Mouse (Mus musculus) liver (tissue): ENCODE results near the gene Adcy2.

Experiments used
- DNase-seq: peaks from one replicate; pipeline ENCODE4 v3.0.0-alpha.2; 2020; ENCODE audit warnings: mixed read lengths

The Adcy2 gene

DNA sequence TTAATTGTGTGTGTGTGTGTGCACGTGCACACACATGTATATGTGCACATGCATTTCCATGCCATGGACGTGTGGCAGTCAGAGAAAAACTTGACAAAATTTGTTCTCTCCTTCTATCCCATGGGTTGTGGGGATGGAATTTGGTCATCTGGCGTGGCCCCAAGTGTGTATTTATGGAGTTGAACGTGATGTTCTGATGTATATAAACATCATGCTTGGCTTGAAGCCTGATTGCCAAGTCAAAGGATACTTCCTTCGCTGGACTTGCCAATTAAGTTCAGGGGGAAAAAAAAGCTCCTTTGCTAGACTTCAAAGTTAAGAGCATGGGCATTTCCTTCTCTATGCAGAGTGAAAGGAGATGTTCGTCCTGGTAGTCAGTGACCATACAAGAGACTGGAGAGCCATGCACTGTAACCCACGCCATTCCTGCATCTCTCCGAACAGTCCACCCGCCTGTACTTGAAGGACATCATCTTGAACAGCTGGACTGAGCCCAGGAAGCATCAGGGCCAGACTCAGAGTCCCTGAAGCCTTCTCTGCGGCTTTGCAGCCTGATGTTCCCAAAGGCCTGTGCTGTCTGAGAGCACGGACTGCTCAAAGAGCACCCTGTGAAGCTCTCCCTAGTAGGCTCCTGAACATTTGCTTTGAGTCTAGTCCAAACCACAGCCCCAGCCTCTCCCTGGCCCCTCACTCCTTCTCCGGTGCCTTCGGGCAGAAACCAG is 178.3 kb downstream of the Adcy2 start:
- DNase-seq, result no peak

DNA sequence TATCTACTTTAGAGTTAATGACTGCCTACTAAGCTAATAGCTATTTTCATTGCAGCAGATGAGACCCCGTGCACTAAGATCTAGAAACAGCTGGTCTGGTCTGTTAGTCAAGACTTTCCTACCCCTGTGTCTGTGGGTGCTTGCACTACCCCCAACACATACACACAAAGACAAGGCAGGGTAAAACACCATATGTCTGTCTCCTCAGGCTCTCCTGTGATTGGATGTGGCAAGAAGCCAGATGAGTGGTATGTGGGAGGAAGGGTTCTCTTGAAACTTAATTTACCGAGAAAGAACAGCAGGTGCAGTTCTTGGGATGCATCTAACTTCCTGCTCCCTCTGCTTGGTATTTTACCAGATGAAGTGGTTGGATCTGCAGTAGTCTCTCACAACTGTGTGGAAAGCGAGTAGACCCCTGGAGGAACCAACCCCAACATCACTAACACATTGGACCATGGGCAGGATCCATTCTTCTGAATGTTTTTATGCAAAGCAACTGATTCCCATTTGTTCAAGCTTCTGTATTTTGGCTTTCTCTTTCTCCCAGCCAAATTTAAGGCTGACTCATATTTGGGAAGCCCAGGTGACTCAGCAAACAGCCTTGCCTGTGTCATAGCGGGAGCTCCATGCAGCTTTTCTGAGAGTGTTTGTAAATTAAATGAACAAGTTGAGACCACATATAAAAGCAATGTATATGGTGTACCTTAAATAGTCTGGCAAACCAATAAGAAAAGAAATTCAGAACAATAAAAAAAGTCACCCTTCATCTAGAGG is 183.4 kb downstream of the Adcy2 start:
- no peak for DNase-seq

DNA sequence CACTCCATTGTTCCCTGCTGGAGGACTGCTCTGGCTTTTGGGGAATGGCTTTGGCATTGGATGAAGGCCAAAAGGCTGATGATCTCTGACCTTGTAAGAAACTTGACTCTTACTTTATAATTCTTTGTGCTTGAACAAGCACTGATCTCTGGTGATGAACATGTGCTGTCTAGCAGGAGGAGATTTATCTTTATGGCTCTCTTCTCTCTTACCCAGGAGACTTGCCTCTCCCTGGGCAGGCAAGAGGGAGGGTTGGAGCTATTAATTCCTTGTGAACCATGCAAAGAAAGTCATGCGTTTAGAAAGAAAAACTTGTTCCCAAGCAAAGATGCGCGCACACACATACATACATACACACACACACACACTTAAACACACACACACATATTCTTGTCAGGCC is 188.2 kb downstream of the Adcy2 start:
- DNase-seq, result no peak

DNA sequence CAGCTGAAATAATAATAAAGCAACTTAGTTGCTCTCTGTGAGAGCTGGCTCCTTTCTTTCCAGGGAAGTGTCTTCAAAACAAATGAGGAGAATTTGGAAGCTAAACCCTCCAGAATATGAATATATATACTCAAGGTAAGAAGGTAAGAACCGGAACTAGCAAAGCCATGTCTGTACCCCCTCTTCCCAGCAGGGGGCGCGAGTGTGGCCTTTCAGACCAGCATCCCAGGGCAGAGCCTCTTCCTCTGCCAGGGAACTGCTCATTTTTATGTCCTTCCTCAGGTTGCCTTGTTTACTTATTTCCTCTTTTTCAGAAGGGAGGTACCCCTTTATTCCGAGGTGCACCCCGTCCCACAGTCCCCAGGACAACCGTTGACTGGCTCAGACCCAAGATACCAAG is 199.6 kb downstream of the Adcy2 start:
- no peak for DNase-seq

DNA sequence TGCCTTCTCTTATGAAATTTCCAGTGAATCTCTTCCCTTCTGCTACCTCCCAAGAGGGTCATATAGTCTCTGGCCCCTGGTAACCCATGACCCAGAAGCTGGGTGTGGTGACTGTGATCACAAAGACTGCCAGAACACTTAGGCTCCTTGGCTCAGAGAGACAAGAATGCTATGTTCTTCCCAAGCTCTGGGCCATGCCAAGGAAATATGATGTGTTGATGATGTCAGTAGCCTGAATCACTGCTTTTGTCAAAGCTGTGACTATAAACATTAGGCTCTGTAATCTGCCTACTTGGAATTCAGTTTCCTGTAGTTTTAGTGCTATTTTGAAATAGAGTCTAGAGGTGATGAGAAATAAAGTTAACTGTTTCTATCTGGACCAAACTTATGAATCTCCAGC is 206.1 kb downstream of the Adcy2 start:
- no peak for DNase-seq

DNA sequence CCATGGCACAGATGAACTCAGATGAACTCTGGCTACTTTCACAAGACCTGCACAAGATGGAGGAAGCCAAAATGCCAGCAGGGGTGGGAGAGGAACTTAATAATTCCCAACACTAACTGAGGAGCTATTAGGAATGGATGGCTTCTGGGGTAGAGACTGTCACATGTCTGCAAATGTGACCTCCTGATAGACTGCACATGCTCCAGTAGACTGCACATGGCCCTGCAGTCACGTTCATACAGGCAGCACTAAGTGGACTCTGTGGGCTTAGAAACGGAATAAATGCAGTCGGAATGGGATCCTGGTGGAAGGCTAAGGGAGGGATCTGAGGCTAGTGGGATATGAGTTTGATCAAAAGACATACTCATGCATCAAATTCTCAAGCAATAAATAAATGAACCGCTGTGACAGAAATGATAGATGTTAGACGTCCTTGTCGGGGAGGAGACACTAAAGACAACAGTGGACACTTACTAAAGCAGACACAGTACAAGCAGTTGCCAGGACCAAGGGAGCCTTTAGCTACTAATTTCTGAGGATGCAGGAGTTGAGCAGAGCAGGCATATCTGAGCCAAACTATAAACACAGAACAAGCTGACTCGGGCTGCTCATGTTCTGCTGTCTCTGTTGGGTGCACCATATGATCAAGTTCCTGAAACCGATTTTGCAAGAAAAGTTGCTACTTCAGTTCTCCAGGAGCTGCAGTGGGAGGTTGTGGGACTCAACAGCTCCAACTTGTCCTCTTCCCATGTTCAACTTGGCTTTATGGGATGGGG is 211.9 kb downstream of the Adcy2 start:
- no peak for DNase-seq

DNA sequence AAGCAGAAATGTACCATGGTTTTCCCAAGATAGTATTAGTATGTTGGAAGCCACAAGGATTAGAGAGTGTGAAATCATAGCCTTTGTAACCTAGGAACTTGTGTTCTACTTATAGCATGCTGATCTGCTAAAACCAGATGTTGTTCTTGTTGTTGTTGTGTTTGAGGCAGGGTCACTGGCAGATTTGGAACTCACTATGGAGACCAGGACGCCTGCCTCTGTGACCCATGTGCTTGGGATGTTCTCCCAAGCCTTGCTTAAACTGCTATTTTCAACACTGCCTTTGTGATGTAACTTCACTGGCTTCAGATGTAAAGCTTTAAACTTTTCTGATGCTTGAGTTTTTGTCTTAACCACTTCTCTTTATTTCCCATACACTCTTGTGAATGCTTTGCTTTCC is 216.2 kb downstream of the Adcy2 start:
- DNase-seq, result no peak

DNA sequence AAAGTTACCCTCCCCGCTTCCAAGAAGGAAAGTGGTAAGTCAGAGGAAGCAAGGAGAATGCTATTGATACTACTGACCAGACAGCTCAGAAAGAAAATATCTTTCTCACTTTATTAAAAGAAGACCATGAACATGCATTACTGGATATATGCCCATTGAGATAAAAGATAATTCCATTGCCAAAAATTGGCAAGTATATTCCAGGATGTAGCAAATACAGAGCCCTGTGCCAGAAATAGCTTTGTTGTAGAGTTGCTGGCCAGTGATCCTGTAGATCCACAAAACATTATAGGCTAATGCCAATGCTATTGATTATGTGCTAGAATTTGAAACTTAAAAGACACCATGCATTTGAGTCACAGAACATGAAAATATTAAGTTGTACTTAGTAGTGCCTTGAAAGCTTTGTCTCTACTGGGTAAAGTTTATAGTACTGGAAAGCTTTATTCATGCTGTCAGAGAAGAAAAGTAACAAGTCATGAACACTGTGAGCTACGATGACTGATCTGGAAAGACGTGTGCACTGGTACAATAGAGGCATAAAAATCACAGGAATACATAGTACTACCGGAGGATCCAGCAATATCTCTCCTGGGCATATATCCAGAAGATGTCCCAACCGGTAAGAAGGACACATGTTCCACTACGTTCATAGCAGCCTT is 221.2 kb downstream of the Adcy2 start:
- DNase-seq, result no peak

DNA sequence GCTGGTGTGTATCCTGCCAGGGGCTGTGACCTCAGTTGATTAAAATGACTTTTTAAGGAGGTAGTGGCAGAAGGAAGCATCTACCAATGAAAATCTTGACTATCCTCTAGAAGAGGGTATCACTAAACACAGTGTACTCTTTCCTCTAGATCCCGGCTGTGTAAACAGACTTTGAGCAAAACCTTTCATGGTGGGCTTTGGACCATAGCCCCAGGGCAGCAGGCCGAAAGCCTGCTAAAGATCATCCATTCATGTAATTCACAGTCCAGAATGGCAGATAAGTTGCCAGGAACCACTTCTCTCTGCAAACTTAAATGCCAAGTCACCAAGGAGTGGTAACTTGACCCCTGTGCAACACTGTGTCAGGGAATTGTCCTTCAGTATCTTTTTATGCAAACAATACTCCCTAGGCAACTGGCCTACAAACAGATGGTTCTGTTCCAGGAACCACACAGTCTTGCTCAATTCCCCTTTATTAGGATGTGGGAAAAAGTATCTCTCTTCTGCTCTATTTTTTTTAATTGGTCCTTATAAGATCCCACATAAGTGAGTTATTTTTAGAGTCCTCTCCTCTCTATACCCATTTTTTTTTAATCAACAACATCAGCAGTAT is 225.6 kb downstream of the Adcy2 start:
- DNase-seq, result no peak

DNA sequence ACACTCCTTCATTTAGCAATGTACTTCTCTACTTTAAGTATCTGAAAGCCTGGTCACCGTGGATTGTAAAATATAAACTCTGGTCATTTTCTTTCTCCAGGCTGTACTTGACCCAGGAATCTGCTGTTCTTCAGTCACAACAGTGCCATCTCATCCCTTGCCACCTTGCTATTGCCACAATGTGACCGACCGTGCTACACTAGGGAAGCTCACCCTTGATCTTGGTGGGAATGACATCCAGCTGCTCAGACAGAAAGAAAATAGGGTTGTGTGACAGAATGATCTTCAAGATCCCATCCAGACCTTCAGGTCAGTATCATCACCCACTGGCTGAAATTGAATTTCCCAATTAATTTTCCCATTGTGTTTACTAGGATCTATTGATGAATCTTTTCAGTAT is 230.8 kb downstream of the Adcy2 start:
- no peak for DNase-seq

DNA sequence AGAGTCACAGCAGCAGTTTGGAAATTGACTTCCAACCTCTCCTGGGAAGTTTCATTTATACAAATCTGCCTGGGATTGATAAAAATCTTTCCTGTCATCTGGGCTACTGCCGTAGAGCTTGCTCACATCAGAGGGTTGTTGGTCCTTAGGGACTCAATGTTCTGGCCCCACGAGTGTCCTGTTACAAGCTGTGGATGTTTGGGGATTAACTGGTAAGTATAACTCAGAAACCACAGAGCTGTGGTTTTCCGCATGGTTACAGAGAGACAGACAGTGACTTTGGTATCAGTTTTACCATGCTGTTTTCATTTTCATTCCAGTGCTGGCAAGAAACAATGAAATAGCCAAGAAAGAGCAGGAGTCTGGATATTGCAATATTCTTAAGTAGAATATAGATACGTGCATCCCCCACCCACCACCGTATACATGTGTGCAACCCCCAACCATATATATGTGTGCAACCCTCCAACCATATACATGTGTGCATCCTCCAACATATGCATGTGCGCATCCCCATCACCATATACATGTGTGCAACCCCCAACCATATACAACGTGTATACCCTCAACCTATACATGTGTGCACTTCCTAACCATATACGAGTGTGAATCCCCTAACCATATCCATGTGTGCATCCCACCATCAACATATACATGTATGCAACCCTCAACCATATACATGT is 233.3 kb downstream of the Adcy2 start:
- no peak for DNase-seq

DNA sequence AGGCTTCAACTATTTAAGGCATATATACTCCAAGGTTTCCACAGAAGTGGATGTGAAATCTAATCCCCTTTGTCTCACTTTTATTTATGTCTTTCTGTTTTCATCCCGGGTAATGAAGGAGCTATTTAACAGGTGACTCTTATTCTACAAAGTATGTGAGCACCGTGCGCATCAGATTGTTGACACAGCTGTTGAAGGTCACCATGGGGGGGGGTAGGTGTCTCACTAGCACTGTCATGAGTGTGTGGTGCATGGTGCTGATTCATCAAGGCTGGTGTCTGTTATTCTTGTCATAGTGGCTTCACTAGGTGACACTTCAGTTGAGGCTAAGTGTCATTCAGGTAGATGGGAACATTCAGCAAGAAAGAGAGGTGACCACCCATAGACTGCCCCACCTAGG is 234.7 kb downstream of the Adcy2 start:
- no peak for DNase-seq

DNA sequence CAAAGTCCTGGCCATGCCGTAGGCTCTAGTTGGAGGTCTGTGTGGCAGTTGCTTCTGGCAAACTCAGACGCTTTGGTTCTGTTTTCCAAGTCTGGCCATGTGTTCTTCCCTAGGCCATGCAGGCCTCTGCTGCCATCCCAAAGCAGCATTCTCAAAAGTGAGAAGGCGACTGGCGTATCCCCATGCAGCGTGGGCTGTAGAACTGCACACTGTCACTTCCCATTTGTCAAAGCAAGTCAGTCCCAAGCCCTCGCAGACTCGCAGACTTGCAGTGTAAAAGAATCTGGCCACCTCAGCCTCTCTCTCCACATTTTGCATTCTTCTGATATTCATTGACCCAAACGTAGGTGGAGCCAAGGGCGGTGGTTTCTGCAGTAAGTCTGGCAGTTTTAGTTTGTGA is 249.5 kb downstream of the Adcy2 start:
- no peak for DNase-seq

DNA sequence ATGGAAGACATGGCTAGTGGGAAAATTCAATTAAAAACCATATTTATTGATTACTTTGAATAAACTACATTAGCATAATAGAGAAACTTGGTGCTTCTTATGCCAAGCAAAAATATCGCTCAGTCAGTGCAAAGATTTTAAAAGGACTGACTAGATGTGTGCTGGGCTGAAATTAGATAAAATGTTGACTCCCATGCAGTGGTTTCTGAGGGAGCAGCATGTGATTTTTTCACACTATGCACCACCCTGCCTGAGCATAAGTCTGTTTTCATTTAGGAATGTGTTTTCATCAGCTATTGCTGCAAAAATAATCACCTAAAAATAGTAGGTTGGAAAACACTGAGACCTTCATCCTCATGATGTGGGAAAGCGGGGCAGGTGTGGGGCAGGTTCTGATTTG is 250.0 kb downstream of the Adcy2 start:
- DNase-seq, result no peak

DNA sequence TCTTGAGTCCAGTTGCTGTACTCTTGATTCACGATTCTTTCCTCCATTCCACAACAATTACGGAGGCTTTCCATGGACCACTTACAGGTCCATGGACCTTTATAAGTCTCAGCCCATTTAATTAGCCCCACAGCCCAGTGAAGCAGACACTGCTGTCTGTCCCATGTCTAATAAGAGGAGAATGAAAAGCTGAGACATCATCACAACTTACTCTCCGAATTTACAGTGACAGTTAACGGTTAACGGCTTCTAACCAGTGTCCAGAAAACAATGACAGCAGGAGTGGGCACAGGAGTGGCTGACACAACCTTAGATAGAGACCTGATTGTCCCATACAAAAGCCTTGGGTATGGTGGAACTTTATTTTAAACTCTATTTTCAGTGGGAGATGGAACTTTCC is 253.9 kb downstream of the Adcy2 start:
- no peak for DNase-seq

DNA sequence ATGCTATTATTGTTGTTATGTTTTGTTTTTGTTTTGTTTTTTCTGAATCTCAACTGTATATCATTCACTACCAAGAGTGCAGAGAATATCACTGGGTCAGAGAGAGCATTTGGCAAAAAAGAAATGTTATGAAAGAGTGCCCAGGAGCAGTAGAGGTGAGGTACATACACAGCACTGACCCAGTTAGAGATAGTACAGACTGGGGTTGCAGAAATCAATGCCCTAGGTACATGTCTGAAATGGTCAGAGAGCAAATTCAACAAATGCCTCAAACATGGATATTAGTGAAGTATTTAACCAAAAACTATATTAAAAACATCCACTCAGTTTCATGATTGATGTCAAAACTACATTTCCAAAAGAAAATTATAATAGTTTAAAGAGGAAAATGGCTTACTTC is 286.7 kb downstream of the Adcy2 start:
- DNase-seq, result no peak

DNA sequence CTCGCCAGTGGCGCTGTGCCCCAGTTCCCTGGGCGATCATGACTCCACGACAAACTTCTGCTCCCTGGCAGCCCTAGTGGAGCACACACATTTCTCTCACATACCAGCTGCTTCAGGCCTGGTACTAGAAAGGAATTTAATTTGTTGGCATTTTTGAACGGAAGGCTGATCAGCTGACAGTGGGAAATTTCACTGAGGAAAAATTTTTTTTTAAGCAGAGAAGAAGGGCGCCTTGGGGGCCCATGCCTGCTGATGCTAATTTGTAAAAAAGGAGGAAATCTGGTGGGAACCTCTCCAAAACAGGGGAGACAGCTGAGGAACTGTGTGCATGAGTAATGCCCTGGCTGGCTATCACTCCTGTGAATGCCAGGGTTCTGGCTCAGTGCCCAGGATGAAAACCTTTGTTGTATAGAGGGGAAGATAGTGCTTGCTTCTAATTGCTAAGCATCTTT is 292.0 kb downstream of the Adcy2 start:
- DNase-seq, result no peak

DNA sequence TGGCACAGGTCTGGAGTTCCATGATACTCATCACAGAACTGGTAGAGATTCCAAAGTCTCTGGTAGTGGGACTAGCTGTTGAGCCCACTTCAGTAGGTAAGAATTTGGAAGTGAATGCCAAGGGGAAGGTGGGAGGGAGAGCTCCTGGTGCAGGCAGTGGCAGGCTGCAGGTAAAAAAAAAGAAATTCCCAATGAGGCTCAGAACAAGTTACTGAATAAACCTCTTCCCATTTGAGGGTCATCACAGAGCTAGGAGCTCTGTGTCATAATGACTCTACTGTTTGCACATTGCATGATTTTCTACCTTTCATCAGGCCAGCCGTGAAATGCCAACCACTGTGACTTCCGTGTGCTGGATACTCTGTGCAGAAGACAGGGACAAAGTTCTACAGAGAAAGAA is 314.4 kb downstream of the Adcy2 start:
- no peak for DNase-seq

DNA sequence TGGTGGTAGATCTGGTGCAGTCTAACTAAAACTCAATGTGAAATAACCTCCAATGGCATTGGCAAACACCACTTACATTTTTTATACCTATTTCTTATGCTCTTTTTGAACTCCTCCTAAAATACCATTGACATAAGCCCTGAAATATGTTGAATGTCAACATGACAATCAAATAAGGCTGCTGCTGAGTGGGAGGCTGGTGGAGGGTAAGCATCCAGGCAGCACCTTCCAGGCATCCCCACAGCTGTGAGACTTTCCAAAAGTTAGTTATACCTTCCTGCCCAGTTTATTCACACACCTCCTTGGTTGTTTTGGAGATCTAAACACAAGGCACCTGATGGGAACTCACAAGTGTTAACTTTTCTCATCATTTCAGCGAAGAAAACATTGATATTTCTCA is 318.9 kb downstream of the Adcy2 start:
- DNase-seq, result no peak

DNA sequence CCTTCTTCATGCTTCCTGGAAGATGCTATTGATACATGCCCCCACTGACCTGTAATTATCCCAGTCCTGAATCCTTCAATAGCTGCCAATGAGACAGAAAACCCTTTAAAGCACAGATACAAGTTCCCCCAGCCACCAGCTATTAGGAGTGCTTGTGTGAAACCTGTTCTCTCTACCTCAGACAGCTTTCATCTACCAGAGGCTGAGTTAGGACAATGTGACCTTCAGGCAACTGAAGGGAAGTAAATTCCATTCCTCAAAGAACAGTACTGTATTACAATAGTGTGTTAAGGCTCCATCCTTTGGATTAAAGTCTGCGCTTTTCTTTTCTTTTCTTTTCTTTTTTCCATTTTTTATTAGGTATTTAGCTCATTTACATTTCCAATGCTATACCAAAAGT is 356.6 kb downstream of the Adcy2 start:
- DNase-seq, result no peak

DNA sequence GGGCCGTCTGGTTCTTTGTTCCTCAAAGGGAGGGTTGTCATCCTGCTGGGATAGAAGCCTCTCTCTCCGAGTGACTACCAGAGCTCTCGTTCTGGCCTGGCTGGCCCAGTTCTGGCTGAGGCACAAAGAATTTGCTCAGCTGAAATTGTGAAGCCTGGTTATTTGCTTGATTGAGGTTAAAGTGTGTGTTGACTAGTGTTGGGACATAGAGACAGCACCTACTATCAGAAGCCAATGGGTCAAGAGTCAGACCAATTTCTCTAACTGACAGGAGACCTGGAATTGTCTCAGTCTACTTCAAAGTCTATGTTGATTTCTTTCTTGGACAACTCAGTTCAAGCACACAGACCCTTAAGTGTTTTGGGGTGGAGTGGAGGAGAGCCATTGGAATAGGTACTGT is 372.3 kb downstream of the Adcy2 start:
- no peak for DNase-seq

DNA sequence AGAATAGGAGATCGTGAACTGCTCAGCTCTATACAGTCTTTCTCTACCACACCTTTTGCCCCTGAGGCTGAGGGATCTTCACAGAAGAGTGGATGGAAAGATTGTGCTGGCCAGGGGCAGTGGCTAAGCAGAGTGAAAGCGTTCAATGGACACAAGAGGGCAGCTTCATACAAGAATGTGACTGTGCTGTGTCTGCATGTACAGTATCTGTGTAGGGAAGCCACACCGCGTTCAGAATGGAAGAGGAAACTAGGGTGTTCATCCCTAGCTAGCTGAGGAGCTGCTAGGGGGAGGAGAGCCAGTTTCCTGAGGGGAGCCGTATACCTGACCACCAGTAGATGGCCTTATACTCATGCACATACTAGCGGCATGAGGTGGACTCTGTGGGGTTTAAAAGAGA is 376.5 kb downstream of the Adcy2 start:
- DNase-seq, result no peak
